Mouse (Mus musculus) layer of hippocampus, adult 9-11 months (tissue): ENCODE data around the gene Vmn1r16.
"Not testable (repeated sequence)": the region's sequence is repeated elsewhere in the genome, so short reads cannot be mapped to it uniquely, and the experiment has no call there.

Source experiments
- DNase-seq: peaks from one replicate; pipeline ENCODE4 v3.0.0; 2022

The Vmn1r16 gene

GRCm38 (mm10) chr6:57329394-57329793 is at the start of gene Vmn1r16:
TSS of gene Vmn1r16 (minus strand) at chr6:57329494.
- no peak for DNase-seq

DNA sequence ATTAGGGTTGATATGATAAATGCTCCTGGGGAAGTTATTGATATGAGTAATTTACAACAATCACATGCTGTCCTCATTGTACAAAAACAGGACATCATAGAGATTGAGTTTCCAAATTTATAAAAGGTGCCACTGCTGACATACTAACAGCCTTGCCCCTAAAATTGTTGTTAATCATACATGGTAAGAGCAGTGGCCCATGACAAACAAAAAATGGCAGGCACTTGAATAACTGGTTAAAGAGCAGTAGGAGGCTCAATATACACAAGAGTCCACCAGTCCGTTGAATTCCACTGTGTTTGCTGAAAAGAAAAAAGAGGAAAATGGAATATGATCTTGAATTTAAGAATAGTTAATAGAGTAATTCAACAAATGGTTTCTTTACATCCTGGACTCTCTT is 38.2 kb upstream of the Vmn1r16 start:
- DNase-seq, result no peak

GRCm38 (mm10) chr6:57365866-57366265 is 36.6 kb upstream of the Vmn1r16 start:
- DNase-seq, result not testable (repeated sequence)

DNA sequence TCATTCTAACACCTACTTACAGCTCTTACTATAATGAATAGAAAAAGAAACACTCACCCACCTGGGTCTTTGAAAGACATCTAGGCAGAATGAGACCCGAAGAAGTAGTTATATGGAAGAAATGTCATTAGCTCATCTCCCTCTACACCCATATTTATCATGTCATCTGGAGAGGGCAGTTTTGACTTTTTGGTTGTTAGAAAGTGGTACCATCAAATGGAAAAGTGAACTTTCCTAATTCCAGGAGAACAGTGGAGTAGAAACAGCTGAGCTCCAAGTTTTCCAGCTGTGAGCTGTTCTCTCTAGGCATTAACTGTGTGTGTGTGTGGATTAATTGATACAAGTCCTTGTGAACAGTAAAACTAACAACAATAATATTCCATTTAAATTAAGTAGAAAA is 34.3 kb upstream of the Vmn1r16 start, which contains the start of gene Vmn1r17:
TSS of gene Vmn1r17 (minus strand) at position 101 of the 400 bp plus-strand sequence.
- DNase-seq, result no peak

DNA sequence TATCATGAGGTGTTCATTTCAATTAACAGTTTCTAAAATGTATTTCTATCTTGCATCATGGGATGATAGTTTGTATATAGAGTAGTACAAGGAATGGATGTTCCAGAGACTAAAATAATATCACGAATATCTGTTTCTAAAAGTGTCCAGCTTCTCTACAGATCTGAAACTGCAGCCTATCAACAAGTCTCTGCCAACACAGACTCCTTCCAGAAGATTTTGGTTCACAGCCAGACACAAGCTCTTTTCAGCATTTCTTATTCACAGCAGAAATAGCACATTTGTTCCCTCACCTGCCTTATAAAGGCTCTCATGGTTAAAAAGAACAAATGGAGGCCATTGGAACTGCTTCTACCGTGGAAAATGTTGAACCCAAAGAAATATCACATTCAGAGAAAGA is 27.6 kb upstream of the Vmn1r16 start:
- no peak for DNase-seq

DNA sequence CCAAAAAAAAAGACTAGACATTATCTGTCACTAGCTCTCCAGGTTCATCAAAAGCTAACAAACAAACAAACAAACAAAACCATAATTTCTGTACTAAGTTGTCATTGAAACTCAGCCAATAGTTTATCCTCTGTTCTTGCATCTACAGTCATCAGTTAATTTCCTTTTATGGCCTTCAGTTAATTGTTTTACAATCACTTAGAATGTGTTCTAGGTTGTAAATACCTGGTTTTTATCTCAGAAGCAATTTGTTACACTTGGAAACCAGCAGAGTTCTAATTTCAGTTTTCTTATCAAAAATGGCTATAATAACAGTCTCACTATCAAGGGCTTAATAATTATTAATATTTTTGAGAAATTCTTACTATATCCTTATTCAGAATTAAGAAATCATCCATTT is 3.1 kb downstream of the Vmn1r16 start:
- DNase-seq, result no peak

- no peak for DNase-seq
Measured at GRCm38 (mm10) chr6:57278952-57279351, 50.3 kb downstream of the Vmn1r16 start.

- DNase-seq, result no peak
Measured at GRCm38 (mm10) chr6:57272517-57272916, 56.8 kb downstream of the Vmn1r16 start.

DNA sequence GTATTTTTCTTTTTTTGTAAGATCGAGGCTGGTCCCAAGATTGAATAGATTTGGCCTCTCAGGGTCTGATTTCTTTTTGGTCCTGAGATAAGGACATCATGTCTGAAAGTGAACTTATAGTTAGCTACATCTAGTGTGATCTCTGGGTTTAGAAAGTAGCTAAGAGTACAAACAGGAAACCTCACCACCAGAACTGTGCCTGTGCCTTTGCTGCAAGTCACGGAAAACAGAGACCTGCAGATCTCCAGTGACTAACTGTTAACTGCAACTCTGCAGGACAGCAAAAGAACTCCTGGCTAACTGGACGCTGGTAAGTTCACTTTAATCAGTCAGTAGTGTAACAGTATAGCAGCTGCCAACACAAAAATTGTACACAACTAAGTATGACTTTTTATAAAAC is 57.4 kb downstream of the Vmn1r16 start:
- DNase-seq, result no peak
